Comparison of ENCODE assay signal across 8 mouse cellular contexts in genomic region chr15:26469901-26470383, GRCm38 (mm10).
A peak's percentile ranks its signal among the peaks of the same experiment; 100 is the strongest.
DNase-seq lines count a peak whose midpoint lies in the region; ATAC-seq and TF ChIP-seq lines count a peak whose summit lies in the region.

No protein-coding gene starts in this region.

- H3K4me3 ChIP-seq in liver, embryonic 11.5 days (ENCODE audit: low read depth, low read length), result no peak overlapping the region
- no peak overlapping the region for H3K4me3 ChIP-seq in liver, embryonic 12.5 days
- H3K4me3 ChIP-seq in heart, postnatal 0 days (ENCODE audit: low read depth, low read length), result no peak overlapping the region
- no peak overlapping the region for H3K4me3 ChIP-seq in liver, postnatal 0 days (ENCODE audit: low read depth, low read length)

- H3K4me2 ChIP-seq in liver, embryonic 11.5 days, result no peak overlapping the region
- H3K4me2 ChIP-seq in liver, embryonic 12.5 days, result no peak overlapping the region
- H3K4me2 ChIP-seq in heart, postnatal 0 days (ENCODE audit: low read depth, low read length), result no peak overlapping the region
- no peak overlapping the region for H3K4me2 ChIP-seq in liver, postnatal 0 days (ENCODE audit: low read depth, low read length)

- H3K9me3 ChIP-seq in liver, embryonic 11.5 days (ENCODE audit: control insufficient read depth, low read length), result no peaks in the 10 kb centered on the region
- H3K9me3 ChIP-seq in liver, embryonic 12.5 days (replicated peaks), result no peaks in the 10 kb centered on the region
- H3K9me3 ChIP-seq in heart, postnatal 0 days (replicated peaks; ENCODE audit: control insufficient read depth, low read length), result no peaks in the 10 kb centered on the region
- H3K9me3 ChIP-seq in liver, postnatal 0 days (ENCODE audit: low read length), result no peaks in the 10 kb centered on the region

- no peak overlapping the region for H3K27ac ChIP-seq in liver, embryonic 11.5 days (ENCODE audit: low read depth, low read length)
- no peak overlapping the region for H3K27ac ChIP-seq in liver, embryonic 12.5 days
- no peak overlapping the region for H3K27ac ChIP-seq in heart, postnatal 0 days (ENCODE audit: low read depth)
- H3K27ac ChIP-seq in liver, postnatal 0 days (ENCODE audit: low read depth), result no peak overlapping the region

- TF ChIP-seq CTCF in heart, postnatal 0 days (IDR thresholded peaks at IDR 0.05; ENCODE audit: low read depth), result peak; percentile 70
- TF ChIP-seq CTCF in liver, postnatal 0 days (IDR thresholded peaks at IDR 0.05; ENCODE audit: low read depth), result peak; percentile 71

- H3K4me1 ChIP-seq in liver, embryonic 11.5 days (replicated peaks; ENCODE audit: control insufficient read depth, insufficient read depth, low read length), result no peaks in the 10 kb centered on the region
- H3K4me1 ChIP-seq in liver, embryonic 12.5 days, result no peaks in the 10 kb centered on the region
- no peaks in the 10 kb centered on the region for H3K4me1 ChIP-seq in heart, postnatal 0 days (ENCODE audit: control insufficient read depth, insufficient read depth)
- no peaks in the 10 kb centered on the region for H3K4me1 ChIP-seq in liver, postnatal 0 days (ENCODE audit: insufficient read depth)

- no peaks in the 10 kb centered on the region for H3K36me3 ChIP-seq in liver, embryonic 11.5 days (ENCODE audit: control insufficient read depth, insufficient read depth, low read length)
- no peaks in the 10 kb centered on the region for H3K36me3 ChIP-seq in liver, embryonic 12.5 days
- no peaks in the 10 kb centered on the region for H3K36me3 ChIP-seq in heart, postnatal 0 days (replicated peaks; ENCODE audit: control insufficient read depth, insufficient read depth, low read length)
- H3K36me3 ChIP-seq in liver, postnatal 0 days (replicated peaks; ENCODE audit: insufficient read depth, low read length), result no peaks in the 10 kb centered on the region

- no peak for ATAC-seq in liver, embryonic 11.5 days (replicated peaks; ENCODE audit: low FRiP score)
- ATAC-seq in liver, embryonic 12.5 days, result no peak
- no peak; the same call in 1 of the 2 replicates for ATAC-seq in heart, postnatal 0 days (ENCODE audit: insufficient read depth, low read depth)
- ATAC-seq in liver, postnatal 0 days, result no peak
- ATAC-seq in monocyte, adult 5-6 weeks (replicated peaks; ENCODE audit: insufficient number of reproducible peaks, low FRiP score, low TSS enrichment, poor library complexity, severe bottlenecking), result no peak

- no peak for TF ChIP-seq EP300 in heart, postnatal 0 days (IDR thresholded peaks at IDR 0.05; ENCODE audit: low read depth)
- TF ChIP-seq EP300 in liver, postnatal 0 days (IDR thresholded peaks at IDR 0.05; ENCODE audit: low read depth), result no peak

- peak; percentile 31 for DNase-seq in liver, embryonic 11.5 days (ENCODE audit: low spot score)
- DNase-seq in cerebellum, postnatal 25 days, result peak; percentile 15 to 26
- DNase-seq in heart, postnatal 0 days (ENCODE audit: low spot score), result peak; percentile 57
- DNase-seq in kidney, postnatal 10 days, result peak; percentile 17
- DNase-seq in liver, postnatal 0 days, result no peak
- DNase-seq in retina, postnatal 1 day, result peak; percentile 74

- 9% methylated on average over 8 of the region's 8 CpGs for WGBS in liver, embryonic 11.5 days
- WGBS in liver, embryonic 12.5 days (ENCODE audit: insufficient replicate concordance), result 9% methylated on average over 8 of the region's 8 CpGs
- 4% methylated on average over 8 of the region's 8 CpGs for WGBS in heart, postnatal 0 days
- WGBS in liver, postnatal 0 days (ENCODE audit: insufficient replicate concordance), result 11% methylated on average over 8 of the region's 8 CpGs

- no peaks in the 10 kb centered on the region for H3K27me3 ChIP-seq in liver, embryonic 11.5 days (replicated peaks; ENCODE audit: control insufficient read depth, insufficient read depth, low read length)
- no peaks in the 10 kb centered on the region for H3K27me3 ChIP-seq in liver, embryonic 12.5 days (replicated peaks)
- H3K27me3 ChIP-seq in heart, postnatal 0 days (ENCODE audit: control insufficient read depth, insufficient read depth, low read length), result no peaks in the 10 kb centered on the region
- H3K27me3 ChIP-seq in liver, postnatal 0 days (ENCODE audit: insufficient read depth, low read length), result no peaks in the 10 kb centered on the region

- H3K9ac ChIP-seq in liver, embryonic 11.5 days (ENCODE audit: low read depth, low read length), result no peak overlapping the region
- H3K9ac ChIP-seq in liver, embryonic 12.5 days, result no peak overlapping the region
- H3K9ac ChIP-seq in heart, postnatal 0 days (replicated peaks; ENCODE audit: low read depth, low read length), result no peak overlapping the region
- no peak overlapping the region for H3K9ac ChIP-seq in liver, postnatal 0 days (replicated peaks)
